Mouse (Mus musculus) neural tube, embryonic 10.5 days (tissue): Measurements from ENCODE around the gene Olfr196.
"Not testable (repeated sequence)": the region's sequence is repeated elsewhere in the genome, so short reads cannot be mapped to it uniquely, and the experiment has no call there.

Experiments
- DNase-seq: peaks from one replicate; pipeline ENCODE4 v3.0.0-alpha.2; 2017; ENCODE audit warnings: low spot score; ENCODE audit errors: extremely low spot score

Gene Olfr196

GRCm38 (mm10) chr16:59170354-59170753 lies at the start of gene Olfr196:
Gene Olfr196, minus strand, starts transcription at chr16:59170454.
- no peak for DNase-seq

GRCm38 (mm10) chr16:59219667-59220066 lies 49.4 kb upstream of the Olfr196 start, which contains the start of gene Olfr199:
Gene Olfr199, minus strand, starts transcription at chr16:59219767.
- not testable (repeated sequence) for DNase-seq

- DNase-seq: not testable (repeated sequence)
Observed at GRCm38 (mm10) chr16:59217861-59218260, 47.6 kb upstream of the Olfr196 start.

- DNase-seq: not testable (repeated sequence)
Observed at GRCm38 (mm10) chr16:59203433-59203832, 33.2 kb upstream of the Olfr196 start, which contains the start of gene Olfr198. Gene Olfr198, minus strand, starts transcription at chr16:59203533.

- no peak for DNase-seq
Observed at GRCm38 (mm10) chr16:59151996-59152395, 18.3 kb downstream of the Olfr196 start.

GRCm38 (mm10) chr16:59146746-59147145 lies 23.5 kb downstream of the Olfr196 start, which contains the start of gene Olfr195:
Gene Olfr195, plus strand, starts transcription at chr16:59147046.
- DNase-seq: no peak

GRCm38 (mm10) chr16:59141105-59141504 lies 29.1 kb downstream of the Olfr196 start:
- DNase-seq: no peak

- DNase-seq: no peak
Observed at GRCm38 (mm10) chr16:59130740-59131139, 39.5 kb downstream of the Olfr196 start.

- no peak for DNase-seq
Observed at GRCm38 (mm10) chr16:59120969-59121368, 49.3 kb downstream of the Olfr196 start, which contains the start of gene Olfr194. Gene Olfr194, minus strand, starts transcription at chr16:59121069.
